Mouse (Mus musculus) limb, embryonic 10.5 days (tissue): ENCODE results near the gene Cidec. TPM values are rescaled to one million over a fixed set of nuclear protein-coding genes. Genes with fewer than 3 reads are reported as not detected.

Source experiments
- microRNA-seq: library from miRNA; unstranded; fragments of <30 nt; microRNA quantifications from one replicate; pipeline ENCODE4, GENCODE M21; 2017
- polyA plus RNA-seq: library from polyadenylated mRNA; unstranded; fragments of >200 nt; fragmentation: Nextera tagmentation; extraction: Ambion mirVana; gene quantifications from 2 replicates; pipeline ENCODE4 v1.2.1, GENCODE M21; 2016

The Cidec gene
- polyA plus RNA-seq, 1 experiment from 2014 or later: not detected

Small RNA genes within 50 kb of the gene (microRNA-seq; reads per million reads assigned to microRNA genes)
- not detected for gene Gm24387

Other genes with a start within 250 kb of the Cidec start
- 1.3 and 1.5 TPM in 2 replicates for gene Lhfpl4, start 240.4 kb downstream of the Cidec start, polyA plus RNA-seq
- 45.5 and 48.9 TPM in 2 replicates for gene Mtmr14, start 197.9 kb downstream of the Cidec start, polyA plus RNA-seq
- 0.06 TPM in 2 replicates for gene Cpne9, start 153.5 kb downstream of the Cidec start, polyA plus RNA-seq
- gene Brpf1, start 128.6 kb downstream of the Cidec start, polyA plus RNA-seq: 26.1 and 28.0 TPM in 2 replicates
- 19.1 and 19.5 TPM in 2 replicates for gene Ogg1, start 108.8 kb downstream of the Cidec start, polyA plus RNA-seq
- gene Camk1, start 91.8 kb downstream of the Cidec start, polyA plus RNA-seq: 41.3 and 53.9 TPM in 2 replicates
- gene Tada3, start 57.9 kb downstream of the Cidec start, polyA plus RNA-seq: 47.2 and 53.4 TPM in 2 replicates
- 383 and 393 TPM in 2 replicates for gene Arpc4, start 57.6 kb downstream of the Cidec start, polyA plus RNA-seq
- gene Ttll3, start 46.5 kb downstream of the Cidec start, polyA plus RNA-seq: 2.7 and 4.1 TPM in 2 replicates
- 37.9 and 40.8 TPM in 2 replicates for gene Rpusd3, start 16.4 kb downstream of the Cidec start, polyA plus RNA-seq
- gene Jagn1, start 6.8 kb upstream of the Cidec start, polyA plus RNA-seq: 90.3 and 98.5 TPM in 2 replicates
- 2.2 and 2.3 TPM in 2 replicates for gene Il17re, start 22.7 kb upstream of the Cidec start, polyA plus RNA-seq
- 3.4 and 4.0 TPM in 2 replicates for gene Il17rc, start 35.7 kb upstream of the Cidec start, polyA plus RNA-seq
- gene Creld1, start 47.5 kb upstream of the Cidec start, polyA plus RNA-seq: 16.2 and 17.4 TPM in 2 replicates
- 0.60 and 0.73 TPM in 2 replicates for gene Prrt3, start 66.2 kb upstream of the Cidec start, polyA plus RNA-seq
- 75.8 and 75.9 TPM in 2 replicates for gene Emc3, start 95.9 kb upstream of the Cidec start, polyA plus RNA-seq
- gene Fancd2, start 95.9 kb upstream of the Cidec start, polyA plus RNA-seq: 21.6 and 21.9 TPM in 2 replicates
- gene Fancd2os, start 165.0 kb upstream of the Cidec start, polyA plus RNA-seq: 0.30 TPM in 1 of 2 replicates, not detected in the other
- 206 and 208 TPM in 2 replicates for gene Brk1, start 169.0 kb upstream of the Cidec start, polyA plus RNA-seq
- 41.4 and 47.7 TPM in 2 replicates for gene Vhl, start 188.2 kb upstream of the Cidec start, polyA plus RNA-seq
- gene Irak2, start 202.7 kb upstream of the Cidec start, polyA plus RNA-seq: 4.5 and 8.0 TPM in 2 replicates